Mouse (Mus musculus) liver, adult 2 months (tissue): ENCODE results near the gene Actl6b. TPM values are rescaled to one million over a fixed set of nuclear protein-coding genes. Genes with fewer than 3 reads are reported as not detected.

Experiments
- DNase-seq: peaks from one replicate; pipeline ENCODE4 v3.0.0-alpha.2; 2011; ENCODE audit warnings: low read depth, low spot score; ENCODE audit errors: extremely low read depth
- H3K27ac ChIP-seq: fragments of 200-500 bp; replicated peaks from 2 replicates; pipeline ENCODE4 v1.5.1; 2012; ENCODE audit warnings: low read depth, mild to moderate bottlenecking, control low read depth, inconsistent platforms, low read length; ENCODE audit not compliant: insufficient read depth
- H3K27me3 ChIP-seq: fragments of 200-500 bp; 2 replicates; pipeline ENCODE4 v1.6.1; 2012; ENCODE audit warnings: mild to moderate bottlenecking, moderate library complexity, low read length, inconsistent platforms; ENCODE audit not compliant: control insufficient read depth, insufficient read depth
- H3K36me3 ChIP-seq: fragments of 200-500 bp; 2 replicates; pipeline ENCODE4 v1.6.1; 2012; ENCODE audit warnings: low read length, inconsistent platforms; ENCODE audit not compliant: control insufficient read depth, insufficient read depth
- H3K4me1 ChIP-seq: fragments of 200-500 bp; 2 replicates; pipeline ENCODE4 v1.6.1; 2011; ENCODE audit warnings: low read length; ENCODE audit not compliant: control insufficient read depth, insufficient read depth
- H3K4me3 ChIP-seq: fragments of 200-500 bp; 2 replicates; pipeline ENCODE4 v1.5.1; 2011; ENCODE audit warnings: low read depth, mild to moderate bottlenecking, control low read depth, low read length, moderate library complexity; ENCODE audit not compliant: insufficient read depth
- H3K79me2 ChIP-seq: fragments of 200-500 bp; 2 replicates; pipeline ENCODE4 v1.6.1; 2012; ENCODE audit warnings: inconsistent platforms, mild to moderate bottlenecking, low read length, moderate library complexity; ENCODE audit not compliant: control insufficient read depth, insufficient read depth
- H3K9ac ChIP-seq: fragments of 200-500 bp; 2 replicates; pipeline ENCODE4 v1.6.1; 2012; ENCODE audit warnings: low read depth, mild to moderate bottlenecking, control low read depth, inconsistent platforms, low read length
- CTCF ChIP-seq: fragments of 200-500 bp; IDR thresholded peaks from 2 replicates; pipeline ENCODE4 v1.5.1; 2011; ENCODE audit warnings: low read depth, low read length, control low read depth
- POLR2A ChIP-seq: fragments of 200-500 bp; IDR thresholded peaks from 2 replicates; pipeline ENCODE4 v1.6.1; 2011; ENCODE audit warnings: low read length, control low read depth; ENCODE audit not compliant: insufficient read depth; ENCODE audit errors: extremely low read depth
- WGBS: fragments of 180-500 bp; shearing (Covaris S2); methylation state at CpG from one replicate; pipeline ENCODE4 v1.1.7; 2018; 5-methylcytosine and 5-hydroxymethylcytosine counted together
- polyA plus RNA-seq: library from polyadenylated mRNA; depleted of rRNA; stranded (reverse); fragments of >200 nt; gene quantifications from 2 replicates; pipeline ENCODE4 v1.2.3, GENCODE M21; 2012
- total RNA-seq: library from RNA; depleted of rRNA; stranded (reverse); fragments of >200 nt; gene quantifications from 2 replicates; pipeline ENCODE4 v1.2.3, GENCODE M21; 2014

Actl6b gene
- total and polyA plus RNA-seq, 2 experiments: not detected

DNA sequence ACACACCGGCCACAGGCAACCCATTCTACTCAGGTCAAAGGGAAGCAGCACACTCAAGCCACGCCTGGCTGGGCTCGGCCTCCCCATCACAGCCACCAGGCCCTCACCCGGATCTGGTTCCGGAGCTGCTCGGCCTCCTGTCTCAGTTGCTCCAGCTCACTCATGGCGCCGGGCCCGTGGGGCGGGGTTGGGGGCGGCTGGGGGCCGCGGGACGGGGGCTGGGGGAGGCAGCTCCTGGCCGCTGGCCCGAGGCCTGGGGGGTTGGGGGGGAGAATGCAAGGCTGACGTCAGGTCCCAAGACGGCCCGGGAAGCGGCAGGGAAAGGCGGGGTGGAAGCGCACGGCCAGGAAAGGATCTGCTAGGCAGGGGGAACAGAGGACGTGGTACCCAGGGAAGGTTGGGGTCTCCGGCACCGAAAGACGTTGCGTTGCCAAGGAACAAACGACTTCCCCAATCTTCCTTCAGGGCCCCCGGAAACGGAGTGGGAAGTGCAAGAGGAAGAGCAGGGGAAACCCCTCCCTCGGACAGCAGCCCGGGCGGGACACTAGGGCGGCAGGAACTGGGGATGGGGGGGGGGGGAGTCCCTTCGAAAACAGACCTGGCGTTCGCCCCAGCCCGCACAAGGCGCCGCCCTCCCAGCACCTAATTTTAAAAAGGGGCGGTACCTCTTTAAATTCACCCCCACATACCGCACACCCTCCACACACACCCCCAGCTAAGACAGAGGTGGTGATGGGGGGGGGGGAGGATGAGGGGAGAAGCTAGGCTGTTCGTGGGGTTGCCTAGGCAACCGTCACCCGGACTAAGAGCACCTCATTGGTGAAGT lies 22.5 kb upstream of the Actl6b start:
- no peaks in the 10 kb centered on the region for H3K27me3 ChIP-seq
- peak; percentile 29 for DNase-seq
- H3K4me3 ChIP-seq: peak overlapping the region; percentile 78
- peak overlapping the region; percentile 83 for H3K9ac ChIP-seq
- no peak for TF ChIP-seq CTCF
- TF ChIP-seq POLR2A: no peak
- H3K27ac ChIP-seq: peak overlapping the region; percentile 51
- H3K36me3 ChIP-seq: peaks cover 11% of the 10 kb centered on the region
- 14% methylated on average over 45 of the region's 46 CpGs for whole genome bisulfite sequencing
- peaks cover 19% of the 10 kb centered on the region for H3K79me2 ChIP-seq
- peaks cover 7% of the 10 kb centered on the region; the same call in 1 of the 2 replicates for H3K4me1 ChIP-seq

DNA sequence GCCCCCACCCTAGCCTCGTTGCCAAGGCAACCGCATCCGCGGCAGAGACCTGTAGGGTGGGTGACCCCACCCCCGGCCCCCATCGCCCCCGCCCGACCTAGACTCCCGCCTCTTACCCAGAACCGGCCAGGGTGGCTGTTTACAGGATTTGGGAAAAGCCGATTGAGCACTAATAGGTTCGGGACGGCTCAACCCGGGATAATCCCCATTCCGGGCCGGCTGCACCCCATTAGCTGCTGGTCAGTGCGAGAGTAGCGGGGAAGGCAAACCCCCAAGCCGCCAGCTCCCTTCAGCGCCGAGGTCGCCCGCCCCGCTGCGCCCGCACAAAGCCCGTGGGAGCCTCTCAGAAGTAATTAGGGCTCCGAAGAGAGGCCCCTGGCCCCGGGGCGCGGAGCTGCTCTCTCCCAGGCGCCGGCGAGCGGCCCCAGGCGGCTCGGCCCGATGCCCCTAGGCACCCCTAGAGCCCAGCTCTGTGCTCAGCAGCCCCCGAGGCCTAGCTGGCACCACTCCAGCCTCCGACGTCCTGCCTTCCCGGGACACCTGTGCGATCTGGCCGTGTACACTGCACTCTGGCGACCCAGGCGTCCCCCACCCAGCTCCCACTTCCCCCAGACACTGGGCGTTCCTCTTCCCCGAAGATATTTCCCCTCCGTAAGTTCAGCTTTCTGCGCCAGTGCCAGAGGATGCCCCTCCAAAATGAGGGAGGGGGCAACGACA lies 21.7 kb upstream of the Actl6b start:
- H3K27ac ChIP-seq: peak overlapping the region; percentile 92
- H3K4me1 ChIP-seq: peaks cover 7% of the 10 kb centered on the region; the same call in 1 of the 2 replicates
- H3K36me3 ChIP-seq: peaks cover 11% of the 10 kb centered on the region
- TF ChIP-seq POLR2A (no peak), CTCF (no peak)
- no peaks in the 10 kb centered on the region for H3K27me3 ChIP-seq
- peak overlapping the region; percentile 83 for H3K9ac ChIP-seq
- H3K4me3 ChIP-seq: peak overlapping the region; percentile 78
- WGBS: 2% methylated on average over 51 of the region's 51 CpGs
- peaks cover 19% of the 10 kb centered on the region for H3K79me2 ChIP-seq
- no peak for DNase-seq

DNA sequence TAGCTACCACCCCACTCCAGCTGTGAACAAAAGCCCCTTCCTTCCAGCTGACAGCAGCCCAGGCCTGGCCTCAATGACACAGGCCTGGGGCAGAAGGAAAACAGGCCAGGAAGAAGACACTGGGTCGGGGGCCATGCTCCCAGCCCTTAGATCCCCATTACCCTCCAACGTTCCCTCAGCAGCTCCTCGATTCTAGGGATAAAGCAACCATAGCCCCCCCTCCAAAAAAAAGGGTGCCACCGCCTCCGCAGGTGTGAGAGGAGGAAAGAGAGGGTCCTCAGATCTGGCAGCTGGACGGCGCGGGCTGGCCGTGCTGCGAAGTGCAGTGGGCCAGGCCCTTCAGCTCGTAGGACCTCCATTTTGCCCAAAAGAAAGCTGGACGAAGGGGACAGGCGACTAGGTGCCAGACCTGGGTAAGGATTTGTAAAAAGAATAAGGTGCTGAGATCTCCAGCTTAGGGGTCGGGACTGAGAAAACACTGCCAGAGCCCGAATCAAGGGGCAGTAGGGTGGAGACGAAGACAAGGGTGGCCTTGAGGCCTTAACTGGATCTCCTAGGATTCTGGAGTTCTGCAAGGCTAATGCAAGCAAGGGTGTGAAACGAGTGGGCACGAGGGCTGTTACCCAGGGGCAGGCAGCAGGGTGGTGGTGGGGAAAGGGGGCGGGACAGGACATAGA lies 21.0 kb upstream of the Actl6b start:
- Histone ChIP-seq H3K27me3 (no peaks in the 10 kb centered on the region), H3K9ac (peak overlapping the region; percentile 83), H3K4me3 (peak overlapping the region; percentile 78), H3K79me2 (peaks cover 19% of the 10 kb centered on the region), H3K4me1 (peaks cover 7% of the 10 kb centered on the region; the same call in 1 of the 2 replicates), H3K36me3 (peaks cover 11% of the 10 kb centered on the region), H3K27ac (peak overlapping the region; percentile 92)
- TF ChIP-seq POLR2A (no peak), CTCF (no peak)
- DNase-seq: peak; percentile 25
- under 1% methylated on average over 19 of the region's 19 CpGs for WGBS

DNA sequence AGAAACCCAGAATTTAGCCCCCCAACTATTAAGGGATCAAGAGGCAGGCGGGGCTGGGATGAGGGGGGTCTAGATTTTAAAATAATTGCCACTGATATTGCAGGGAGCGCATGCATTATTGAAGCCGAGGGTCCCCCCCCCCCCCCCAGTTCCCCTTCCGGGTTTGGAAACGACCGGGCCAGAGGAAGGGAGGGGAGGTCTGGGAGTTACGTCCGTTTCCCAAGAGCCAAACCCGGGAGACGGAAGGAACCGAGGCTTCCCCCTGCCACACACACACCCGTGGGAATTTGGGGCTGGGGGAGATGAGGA lies 20.6 kb upstream of the Actl6b start:
- H3K27me3 ChIP-seq: no peaks in the 10 kb centered on the region
- H3K4me3 ChIP-seq: peak overlapping the region; percentile 78
- H3K9ac ChIP-seq: peak overlapping the region; percentile 83
- peaks cover 19% of the 10 kb centered on the region for H3K79me2 ChIP-seq
- H3K4me1 ChIP-seq: peaks cover 7% of the 10 kb centered on the region; the same call in 1 of the 2 replicates
- TF ChIP-seq POLR2A: no peak
- TF ChIP-seq CTCF: no peak
- DNase-seq: no peak
- H3K36me3 ChIP-seq: peaks cover 9% of the 10 kb centered on the region
- WGBS: 0% methylated on average over 12 of the region's 12 CpGs
- H3K27ac ChIP-seq: peak overlapping the region; percentile 92

DNA sequence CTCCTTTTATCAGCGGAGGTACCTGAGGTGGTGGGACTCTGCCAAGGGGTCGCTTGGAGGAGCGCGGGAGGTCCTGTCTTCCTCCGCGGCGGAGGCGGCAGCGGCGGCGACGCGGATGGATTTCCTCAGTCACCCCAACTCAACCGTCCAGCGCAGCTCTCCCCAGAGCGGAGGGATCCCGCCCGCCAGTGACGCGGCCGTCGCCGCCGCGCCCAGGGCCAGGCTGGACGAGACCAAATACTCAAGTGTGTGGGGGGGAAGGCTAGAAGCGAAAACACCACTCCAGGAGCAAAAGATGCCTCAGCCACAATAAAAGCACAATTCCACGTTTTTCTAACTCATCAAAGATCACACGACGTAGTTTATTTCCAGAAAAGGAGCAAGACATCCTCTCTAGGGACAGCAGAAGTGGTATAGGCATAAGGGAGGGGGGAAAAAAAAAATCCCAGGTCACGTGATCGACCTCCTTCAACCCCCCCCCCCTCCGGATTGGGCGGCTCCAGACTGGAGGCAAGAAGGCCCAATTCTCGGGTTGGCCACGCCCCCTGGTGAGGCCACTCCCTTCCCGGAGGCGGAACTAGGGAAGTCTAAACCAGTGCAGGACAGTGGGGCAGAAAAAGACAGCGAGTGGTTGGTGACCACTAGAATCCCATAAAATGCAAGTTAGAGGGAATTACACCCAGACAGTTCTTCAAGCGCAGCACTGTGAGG lies 20.0 kb upstream of the Actl6b start, which contains the start of the genes Epo and Gnb2:
TSS of gene Epo (minus strand) at position 126 of the 711 bp plus-strand sequence.
TSS of gene Gnb2 (minus strand) at position 394 of the 711 bp plus-strand sequence.
- Histone ChIP-seq H3K4me3 (peak within 1 kb of the TSS; percentile 78), H3K9ac (peak within 1 kb of the TSS; percentile 83), H3K27me3 (no peaks in the 10 kb centered on the region), H3K27ac (peak within 1 kb of the TSS; percentile 92), H3K36me3 (peaks cover 4% of the 10 kb centered on the region), H3K79me2 (peaks cover 19% of the 10 kb centered on the region), H3K4me1 (peaks cover 7% of the 10 kb centered on the region; the same call in 1 of the 2 replicates)
- under 1% methylated on average over 40 of the region's 40 CpGs for WGBS
- peak; percentile 92 for DNase-seq
- peak; percentile 82 for TF ChIP-seq POLR2A
- TF ChIP-seq CTCF: no peak
